Comparison of ENCODE assay signal across 10 mouse cellular contexts in the genomic region with DNA sequence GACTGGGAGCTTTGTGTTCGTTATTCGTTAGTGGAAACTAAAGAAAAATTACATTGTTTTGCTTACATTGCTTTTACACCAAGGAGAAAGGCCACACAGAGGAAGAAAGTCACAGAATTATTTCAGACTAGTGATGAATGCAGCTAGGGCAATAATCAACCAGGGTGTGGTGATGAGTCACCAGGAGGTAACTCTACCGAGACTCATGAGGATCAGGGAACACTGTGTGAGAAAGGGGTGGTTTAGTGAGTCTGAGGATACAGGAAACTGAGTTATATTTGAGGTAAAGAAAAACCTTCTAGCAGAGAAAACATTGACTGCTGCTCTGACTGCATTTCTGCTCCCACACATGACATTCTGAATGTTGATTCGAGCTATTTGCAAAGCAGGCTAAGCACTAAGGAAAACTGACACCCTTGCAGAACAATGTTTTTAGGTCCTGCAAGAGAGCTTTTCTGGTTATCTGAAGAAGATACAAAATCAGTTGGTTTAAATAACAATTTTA.
"Had no signal": no experiment of that assay in that cellular context is flagged by ENCODE, and none has a peak within 500 bp of the region (broad histone marks: within the 10 kb centered on the region; RNA-seq: fewer than 3 reads in every experiment).

No protein-coding gene starts in this region.

- DNase-seq: kidney, adult 18-20 months; kidney, postnatal 14 days; lung, embryonic 14.5 days; lung, postnatal 14 days; right cerebral cortex, postnatal 25 days had no signal

- H3K4me3 ChIP-seq: limb, embryonic 15.5 days; liver, embryonic 12.5 days; midbrain, embryonic 12.5 days; neural tube, embryonic 13.5 days had no signal

- H3K36me3 ChIP-seq: limb, embryonic 15.5 days; liver, embryonic 12.5 days; midbrain, embryonic 12.5 days; neural tube, embryonic 13.5 days had no signal

- H3K9me3 ChIP-seq: limb, embryonic 15.5 days; liver, embryonic 12.5 days; midbrain, embryonic 12.5 days; neural tube, embryonic 13.5 days had no signal

- ATAC-seq: liver, embryonic 12.5 days; midbrain, embryonic 16.5 days had no signal

- H3K4me1 ChIP-seq: limb, embryonic 15.5 days; liver, embryonic 12.5 days; midbrain, embryonic 12.5 days; neural tube, embryonic 13.5 days had no signal

- H3K27ac ChIP-seq: limb, embryonic 15.5 days; liver, embryonic 12.5 days; midbrain, embryonic 12.5 days; neural tube, embryonic 13.5 days had no signal

- H3K9ac ChIP-seq: limb, embryonic 15.5 days; liver, embryonic 12.5 days; lung, embryonic 14.5 days; midbrain, embryonic 12.5 days; neural tube, embryonic 13.5 days had no signal

- H3K4me2 ChIP-seq: limb, embryonic 15.5 days; liver, embryonic 12.5 days; lung, embryonic 14.5 days; midbrain, embryonic 12.5 days; neural tube, embryonic 13.5 days had no signal

- H3K27me3 ChIP-seq: limb, embryonic 15.5 days; liver, embryonic 12.5 days; midbrain, embryonic 12.5 days; neural tube, embryonic 13.5 days had no signal
